Mouse (Mus musculus) ES-E14 (cell line): ENCODE measurements around the gene Cpa4.

ENCODE experiments used
- HCFC1 ChIP-seq: IDR thresholded peaks from 2 replicates; pipeline ENCODE4 v1.6.1; 2012; ENCODE audit warnings: low read length, inconsistent platforms, borderline replicate concordance; ENCODE audit not compliant: insufficient read depth
- MAFK ChIP-seq: IDR thresholded peaks from 2 replicates; pipeline ENCODE4 v1.6.1; 2014; ENCODE audit warnings: mild to moderate bottlenecking, low read depth, low read length, inconsistent platforms; ENCODE audit not compliant: insufficient read depth
- ZC3H11A ChIP-seq: IDR thresholded peaks from 2 replicates; pipeline ENCODE4 v1.6.1; 2012; ENCODE audit warnings: low read depth, mild to moderate bottlenecking, inconsistent platforms, low read length, borderline replicate concordance
- ZNF384 ChIP-seq: IDR thresholded peaks from 2 replicates; pipeline ENCODE4 v1.6.1; 2012; ENCODE audit warnings: low read depth, low read length, inconsistent platforms

DNA sequence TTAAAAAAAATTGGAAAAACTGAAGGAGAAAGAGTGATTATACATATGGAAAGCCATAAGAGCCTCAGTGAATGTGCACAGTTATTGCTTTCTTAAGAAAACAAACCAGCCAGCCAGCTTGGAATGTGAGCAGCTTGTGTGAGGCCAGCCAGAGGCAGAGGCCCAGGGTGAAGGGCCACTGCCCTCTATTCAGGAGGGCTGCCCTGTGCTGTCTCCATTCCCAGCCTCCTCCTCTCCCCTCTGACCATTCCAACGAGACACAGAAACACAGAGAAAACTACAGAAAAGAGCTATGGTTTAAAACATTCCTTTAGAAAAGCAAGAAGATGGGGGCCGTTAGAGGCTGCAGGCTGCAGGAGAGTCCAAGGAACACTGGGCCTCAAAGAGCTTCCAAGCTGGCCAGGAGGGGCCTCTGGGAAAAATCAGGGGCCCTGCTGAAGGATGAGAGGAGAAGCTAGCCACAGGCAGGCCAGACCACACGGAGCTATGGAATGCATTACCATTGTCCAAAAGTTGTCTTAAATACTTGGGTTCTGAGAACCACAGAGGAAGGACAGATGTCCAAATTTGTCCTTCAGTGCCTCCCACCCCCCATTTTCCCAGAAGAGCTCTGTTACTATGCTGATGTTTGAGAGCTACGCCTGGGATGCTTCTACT is 68.1 kb downstream of the Cpa4 start:
- TF ChIP-seq MAFK = no peak
- TF ChIP-seq ZC3H11A = no peak
- no peak for TF ChIP-seq ZNF384
- TF ChIP-seq HCFC1 = no peak
